15 mouse cellular contexts compared by ENCODE assay signal in genomic region chr13:29486709-29487108, GRCm38 (mm10).
DNase-seq lines count a peak whose midpoint lies in the region; ATAC-seq lines count a peak whose summit lies in the region.
"Had no signal": no experiment of that assay in that cellular context is flagged by ENCODE, and none has a peak within 500 bp of the region (broad histone marks: within the 10 kb centered on the region; RNA-seq: fewer than 3 reads in every experiment).

No protein-coding gene starts in this region.

- no peak overlapping the region for H3K27ac ChIP-seq in kidney, embryonic 16.5 days (ENCODE audit: low read length)
- H3K27ac ChIP-seq in embryonic facial prominence, embryonic 11.5 days (replicated peaks; ENCODE audit: low read depth, low read length), result no peak overlapping the region
- no peak overlapping the region for H3K27ac ChIP-seq in neural tube, embryonic 14.5 days (ENCODE audit: low read depth, low read length)

- H3K4me3 ChIP-seq in kidney, embryonic 16.5 days (ENCODE audit: low read length), result no peak overlapping the region
- H3K4me3 ChIP-seq in embryonic facial prominence, embryonic 11.5 days (ENCODE audit: low read depth, low read length), result no peak overlapping the region
- H3K4me3 ChIP-seq in neural tube, embryonic 14.5 days (ENCODE audit: low read depth, low read length), result no peak overlapping the region

- H3K36me3 ChIP-seq in kidney, embryonic 16.5 days (ENCODE audit: insufficient read depth, low read length), result no peaks in the 10 kb centered on the region
- H3K36me3 ChIP-seq in embryonic facial prominence, embryonic 11.5 days (replicated peaks; ENCODE audit: control insufficient read depth, insufficient read depth, low read depth, low read length), result no peaks in the 10 kb centered on the region
- H3K36me3 ChIP-seq in neural tube, embryonic 14.5 days (ENCODE audit: control insufficient read depth, insufficient read depth, low read length), result no peaks in the 10 kb centered on the region

- 52% methylated on average over 3 of the region's 3 CpGs for WGBS in kidney, embryonic 16.5 days
- WGBS in embryonic facial prominence, embryonic 11.5 days, result 63% methylated on average over 3 of the region's 3 CpGs
- 36% methylated on average over 3 of the region's 3 CpGs for WGBS in neural tube, embryonic 14.5 days

- H3K27me3 ChIP-seq in kidney, embryonic 16.5 days (ENCODE audit: insufficient read depth, low read length), result no peaks in the 10 kb centered on the region
- H3K27me3 ChIP-seq in embryonic facial prominence, embryonic 11.5 days (ENCODE audit: control insufficient read depth, insufficient read depth, low read length), result no peaks in the 10 kb centered on the region
- no peaks in the 10 kb centered on the region for H3K27me3 ChIP-seq in neural tube, embryonic 14.5 days (ENCODE audit: control insufficient read depth, insufficient read depth, low read length)
- H3K27me3 ChIP-seq: Patski had no signal

- ATAC-seq in kidney, embryonic 16.5 days (ENCODE audit: low FRiP score, low TSS enrichment), result peak; percentile 39; the same call in 1 of the 2 replicates
- ATAC-seq in embryonic facial prominence, embryonic 11.5 days (replicated peaks; ENCODE audit: insufficient number of reproducible peaks, low FRiP score, low TSS enrichment, low read depth), result no peak
- peak; percentile 58; the same call in 1 of the 2 replicates for ATAC-seq in neural tube, embryonic 14.5 days (ENCODE audit: low read depth)
- ATAC-seq in erythroblast, adult 5-6 weeks (replicated peaks; ENCODE audit: low FRiP score, poor library complexity, severe bottlenecking), result no peak
- ATAC-seq: Patski had no signal

- no peak overlapping the region for H3K4me2 ChIP-seq in kidney, embryonic 16.5 days (replicated peaks; ENCODE audit: low read depth, low read length)
- H3K4me2 ChIP-seq in embryonic facial prominence, embryonic 11.5 days (ENCODE audit: low read depth, low read length), result no peak overlapping the region
- H3K4me2 ChIP-seq in neural tube, embryonic 14.5 days (ENCODE audit: low read depth, low read length), result no peak overlapping the region
- H3K4me2 ChIP-seq: heart, embryonic 11.5 days; lung, embryonic 14.5 days had no signal

- DNase-seq in kidney, adult 18-20 months, result no peak
- DNase-seq in Muller cell, postnatal 12 days (ENCODE audit: inconsistent ontology term), result peak; percentile 51
- DNase-seq in embryonic facial prominence, embryonic 11.5 days (ENCODE audit: low spot score), result peak; percentile 11
- DNase-seq in urinary bladder, postnatal 25 days (ENCODE audit: low spot score), result no peak
- DNase-seq: cerebellum, adult 18-20 months; gastrocnemius, postnatal 14 days; heart, postnatal 4 days; kidney, adult 2 months; liver; lung, embryonic 14.5 days had no signal

- 0 out of 2 replicates have a peak, but pooled peaks cover 6% of the 10 kb centered on the region for H3K4me1 ChIP-seq in kidney, embryonic 16.5 days (ENCODE audit: insufficient read depth, low read length)
- no peaks in the 10 kb centered on the region for H3K4me1 ChIP-seq in embryonic facial prominence, embryonic 11.5 days (ENCODE audit: control insufficient read depth, insufficient read depth, low read length)
- no peaks in the 10 kb centered on the region for H3K4me1 ChIP-seq in neural tube, embryonic 14.5 days (ENCODE audit: control insufficient read depth, insufficient read depth, low read length)

- H3K9ac ChIP-seq in kidney, embryonic 16.5 days (replicated peaks; ENCODE audit: low read length), result no peak overlapping the region
- no peak overlapping the region for H3K9ac ChIP-seq in embryonic facial prominence, embryonic 11.5 days (replicated peaks; ENCODE audit: low read length)
- H3K9ac ChIP-seq in neural tube, embryonic 14.5 days (replicated peaks; ENCODE audit: low read depth, low read length), result no peak overlapping the region
- H3K9ac ChIP-seq: lung, embryonic 14.5 days had no signal

- H3K9me3 ChIP-seq in kidney, embryonic 16.5 days (ENCODE audit: low read length), result no peaks in the 10 kb centered on the region
- H3K9me3 ChIP-seq in embryonic facial prominence, embryonic 11.5 days (replicated peaks; ENCODE audit: control insufficient read depth, low read length), result no peaks in the 10 kb centered on the region
- no peaks in the 10 kb centered on the region for H3K9me3 ChIP-seq in neural tube, embryonic 14.5 days (ENCODE audit: control insufficient read depth, low read length)

Comparison
In these comparisons a context has a peak if more than half of its experiments do, and no peak if none do; other contexts are left out.
1. ATAC-seq: peak in kidney, embryonic 16.5 days (single experiment) and neural tube, embryonic 14.5 days (single experiment); none in embryonic facial prominence, embryonic 11.5 days (single experiment) and erythroblast, adult 5-6 weeks (single experiment).
2. DNase-seq: peak in Muller cell, postnatal 12 days (single experiment) and embryonic facial prominence, embryonic 11.5 days (single experiment); none in kidney, adult 18-20 months (single experiment) and urinary bladder, postnatal 25 days (single experiment).